Mouse (Mus musculus) monocyte, adult 59 days (primary cell): Measurements from ENCODE around the gene Slc22a5. TPM values are rescaled to one million over a fixed set of nuclear protein-coding genes. Genes with fewer than 3 reads are reported as not detected.

Experiments used
- total RNA-seq, 2 experiments: library from RNA; stranded (reverse); gene quantifications; one replicate each; pipeline ENCODE4 v1.2.4; 2023

Slc22a5 gene
- 10 to 100 TPM; 12.1 to 20.2 TPM for total RNA-seq

DNA sequence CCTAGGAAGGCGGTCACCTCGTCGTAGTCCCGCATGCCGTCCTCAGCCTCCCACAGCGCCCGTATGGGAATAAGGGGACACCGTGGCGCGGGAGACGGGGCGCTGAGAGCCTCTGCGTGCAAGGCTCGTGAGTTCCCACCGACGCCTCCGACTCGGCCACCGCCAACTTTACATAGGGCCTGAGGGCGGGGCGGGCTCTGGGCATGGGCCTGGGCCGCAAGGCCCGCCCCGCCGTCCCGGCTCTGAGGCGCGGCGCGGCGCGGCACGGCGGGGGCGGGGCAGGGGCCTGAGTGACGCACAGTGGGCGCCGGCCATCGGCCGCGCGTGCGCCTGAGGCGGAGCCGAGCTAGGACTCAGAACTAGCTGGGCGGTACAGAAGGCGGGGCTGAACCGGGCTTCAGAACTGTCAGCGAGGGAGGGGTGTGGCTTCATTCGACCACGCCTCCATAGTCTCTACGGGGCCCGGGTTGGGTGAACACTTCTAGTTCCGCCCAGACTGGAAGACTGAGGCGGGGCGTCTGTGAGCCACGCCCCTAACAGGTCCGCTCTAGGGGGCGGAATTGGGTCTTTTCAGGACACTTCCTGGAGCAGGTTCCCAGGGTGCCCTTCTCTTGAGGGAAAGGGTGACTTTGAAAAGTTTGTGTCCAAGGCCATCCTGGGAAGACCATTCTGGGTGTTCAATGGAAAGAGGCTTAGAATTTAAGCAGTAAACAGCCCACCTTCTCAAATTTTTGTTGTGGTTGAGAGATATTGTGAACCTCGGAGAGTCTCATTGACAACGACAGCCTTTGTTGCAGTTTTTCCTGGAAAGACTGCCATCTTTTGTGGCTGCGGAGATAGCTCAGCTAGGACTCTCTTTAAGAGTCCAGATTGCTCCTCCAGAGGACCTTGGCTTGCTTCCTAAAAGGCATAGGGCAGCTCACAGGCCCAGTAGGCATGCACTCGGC is at the start of gene Slc22a5:
Gene Slc22a5 (minus strand): TSS at position 156 of the 947 bp plus-strand sequence.

DNA sequence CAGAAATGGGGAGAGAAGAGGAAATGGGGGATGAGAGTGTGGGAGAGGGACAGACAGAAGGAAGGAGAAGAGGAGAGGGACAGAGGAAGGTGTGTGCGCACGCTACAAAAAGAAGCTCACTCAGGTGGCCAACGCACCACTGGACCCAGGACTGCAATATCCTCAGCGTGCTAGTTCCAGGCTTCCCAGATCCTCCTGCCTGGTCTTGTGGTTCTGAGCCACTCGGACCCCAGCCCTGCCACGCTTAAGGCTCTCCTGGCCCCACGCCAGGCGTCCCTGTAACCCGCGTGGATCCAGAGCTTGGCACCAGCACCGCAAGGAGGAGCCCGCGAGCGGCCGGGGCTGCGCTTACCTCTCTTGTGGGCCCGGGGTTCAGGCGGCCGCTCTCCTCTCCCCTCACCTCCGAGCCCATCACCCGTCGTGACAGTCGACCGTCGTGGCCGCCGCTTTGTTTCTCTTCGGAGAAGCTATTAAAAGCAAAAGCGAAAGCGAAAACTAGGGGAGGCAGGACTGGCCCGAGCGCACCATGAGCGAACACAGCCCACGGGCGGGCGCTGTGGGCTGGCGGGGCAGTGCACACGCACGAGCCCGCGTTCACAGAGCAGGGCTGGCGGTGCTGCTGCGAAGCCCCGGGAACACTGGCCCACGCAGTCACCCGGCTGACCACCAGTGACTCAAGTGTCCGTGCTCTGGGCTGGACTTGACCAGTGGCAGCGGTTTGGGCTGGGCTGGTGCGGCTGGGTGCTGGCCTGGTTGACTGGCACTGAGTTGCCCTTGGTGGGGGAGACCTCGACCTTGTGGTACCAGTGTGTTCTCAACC is 32.5 kb downstream of the Slc22a5 start, which contains the start of gene Gm12216:
Gene Gm12216 (minus strand): TSS at position 496 of the 820 bp plus-strand sequence.

Other genes starting within 250 kb of the Slc22a5 start
- gene Rad50, start 184.3 kb downstream of the Slc22a5 start, total RNA-seq: 10 to 100 TPM; 17.4 to 17.8 TPM
- gene Il5, start 170.9 kb downstream of the Slc22a5 start, total RNA-seq: not detected
- 100 to 1,000 TPM; 342 to 373 TPM for gene Irf1, start 121.6 kb downstream of the Slc22a5 start, total RNA-seq
- gene Gm17334, start 118.5 kb downstream of the Slc22a5 start, total RNA-seq: not detected
- 1 to 10 TPM; 4.2 to 4.7 TPM for gene Gm12216, start 32.4 kb downstream of the Slc22a5 start, total RNA-seq
- gene Slc22a21, start 88.7 kb upstream of the Slc22a5 start, total RNA-seq: 1 to 10 TPM; 4.8 to 7.8 TPM
- gene Slc22a4, start 136.4 kb upstream of the Slc22a5 start, total RNA-seq: 10 to 100 TPM; 13.7 to 16.7 TPM
- gene Pdlim4, start 177.4 kb upstream of the Slc22a5 start, total RNA-seq: 10 to 100 TPM; 19.3 to 20.8 TPM
- 1 to 10 TPM in 1 of 2 experiments, under 1 TPM in 1; 0.42 to 1.5 TPM for gene P4ha2, start 208.4 kb upstream of the Slc22a5 start, total RNA-seq